Mouse (Mus musculus) adrenal gland, adult (tissue): ENCODE data around the gene Cebpe.

ENCODE experiments used
- DNase-seq, 2 experiments: peaks; one replicate each; pipeline ENCODE4 v3.0.0; 2022 to 2023; ENCODE audit warnings: low spot score in 1 of 2; ENCODE audit not compliant: inconsistent age in 2 of 2

The Cebpe gene

GRCm38 (mm10) chr14:54678657-54679304, 33.2 kb downstream of the Cebpe start:
- no peak for DNase-seq

DNA sequence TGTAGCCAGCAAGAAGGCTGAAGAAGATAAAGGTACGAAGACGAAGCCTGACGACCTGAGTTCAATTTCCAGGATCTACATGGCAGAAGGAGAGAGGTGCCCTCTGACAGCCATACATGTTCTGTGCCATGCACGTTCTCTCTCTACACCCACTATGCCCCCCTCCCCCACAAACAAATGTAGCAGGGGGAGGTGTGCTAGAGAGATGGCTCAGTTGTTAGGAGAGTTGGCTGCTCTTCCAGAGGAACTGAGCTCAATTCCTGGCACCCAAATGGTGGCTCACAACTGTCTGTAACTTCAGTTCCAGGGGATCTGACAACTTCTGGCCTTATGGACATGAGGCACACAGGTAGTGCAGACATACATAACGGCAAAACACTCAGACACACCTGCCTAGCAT, 35.7 kb downstream of the Cebpe start:
- no peak for DNase-seq

DNA sequence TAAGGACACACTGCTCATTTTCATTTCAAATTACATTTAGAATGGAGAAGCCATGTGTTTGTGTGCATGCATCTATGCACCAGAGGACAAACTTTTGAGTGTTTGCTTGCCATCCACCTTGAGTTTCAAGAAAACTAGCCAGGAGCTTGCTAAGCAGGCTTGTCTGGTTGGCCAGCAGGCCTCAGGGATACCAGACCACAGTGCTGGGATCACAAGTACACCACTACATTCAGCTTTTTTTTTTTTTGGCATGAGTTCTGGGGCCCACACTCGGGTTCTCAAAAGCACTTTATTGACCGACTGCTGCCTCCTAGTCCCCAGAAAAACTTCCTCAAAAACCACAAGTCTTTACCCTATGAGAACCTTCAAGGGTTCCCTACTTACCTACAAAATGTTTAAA, 37.7 kb downstream of the Cebpe start:
- no peak for DNase-seq

DNA sequence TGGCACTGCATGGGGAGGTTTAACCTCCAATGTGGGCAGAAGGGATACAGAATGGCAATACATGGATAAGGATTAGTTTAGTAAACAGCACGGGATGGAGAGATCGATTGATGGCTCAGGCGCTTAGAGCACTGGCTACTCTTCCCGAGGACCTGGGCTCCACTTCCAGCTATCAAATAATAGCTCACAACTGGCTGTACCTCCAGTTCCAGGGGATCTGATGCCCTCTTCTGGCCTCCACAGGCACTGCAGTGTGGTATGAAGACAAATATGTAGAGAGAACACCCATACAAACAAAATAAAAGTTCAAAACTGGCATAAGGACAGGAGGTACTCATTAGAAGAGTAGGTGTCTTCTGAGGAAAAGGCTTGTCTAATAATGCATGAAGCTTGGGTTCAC, 42.6 kb downstream of the Cebpe start:
- DNase-seq, result peak; percentile 56 to 85

DNA sequence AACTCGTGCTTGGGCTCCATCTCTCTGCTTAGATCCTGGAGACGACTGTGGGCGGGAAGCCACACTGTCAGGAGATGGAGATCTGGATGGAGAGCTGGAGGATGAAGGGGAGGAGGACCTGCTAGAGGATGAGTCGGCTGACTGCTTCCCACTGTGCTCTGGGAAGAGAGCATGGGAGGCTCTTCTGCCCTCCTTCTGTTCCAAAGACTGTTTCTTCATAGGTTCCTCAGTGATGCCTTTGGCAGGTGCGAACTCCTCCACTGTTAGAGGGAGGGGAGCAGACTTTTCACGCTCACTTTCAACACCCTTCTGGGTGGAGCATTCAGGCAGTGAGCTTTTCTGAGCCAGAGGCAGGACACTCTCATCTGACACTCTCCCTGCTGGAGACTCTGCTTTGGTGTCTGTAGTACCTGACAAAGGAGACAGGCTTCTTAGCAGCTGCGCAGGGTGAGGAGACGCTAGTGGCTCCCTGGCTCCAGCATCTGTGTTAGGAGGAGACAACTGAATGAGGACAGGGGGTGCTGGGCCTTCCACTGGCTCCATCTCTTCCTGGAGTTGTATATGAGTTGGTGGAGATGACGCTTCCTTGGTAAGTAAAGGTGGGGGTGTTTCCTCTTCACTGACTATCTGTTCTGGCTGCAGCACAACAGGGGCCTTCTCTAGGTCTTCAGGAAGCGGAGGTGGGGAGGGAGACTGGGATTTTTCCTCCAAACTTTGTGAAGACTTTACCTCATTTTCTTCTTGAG, 47.3 kb downstream of the Cebpe start:
- no peak for DNase-seq
